Mouse (Mus musculus) thymus, postnatal 10 days (tissue): ENCODE data around the gene Gm609.

Experiments
- DNase-seq, 2 experiments: peaks; one replicate each; pipeline ENCODE4 v3.0.0; 2021; ENCODE audit warnings: low spot score in 2 of 2

Gm609 gene

GRCm38 (mm10) chr16:45392246-45392645 lies 100.5 kb downstream of the Gm609 start:
- DNase-seq = no peak

- no peak for DNase-seq
These were observed 101.1 kb downstream of the Gm609 start for GRCm38 (mm10) chr16:45391680-45392079.

GRCm38 (mm10) chr16:45390286-45390956 lies 102.3 kb downstream of the Gm609 start:
- DNase-seq = no peak

GRCm38 (mm10) chr16:45389833-45390232 lies 102.9 kb downstream of the Gm609 start:
- no peak for DNase-seq

GRCm38 (mm10) chr16:45389041-45389440 lies 103.7 kb downstream of the Gm609 start:
- no peak for DNase-seq

- no peak for DNase-seq
These were observed 111.0 kb downstream of the Gm609 start for GRCm38 (mm10) chr16:45381811-45382210.

- no peak for DNase-seq
These were observed 113.8 kb downstream of the Gm609 start for GRCm38 (mm10) chr16:45378959-45379358.

GRCm38 (mm10) chr16:45378147-45378943 lies 114.4 kb downstream of the Gm609 start:
- DNase-seq = no peak

- DNase-seq = no peak
These were observed 115.4 kb downstream of the Gm609 start for GRCm38 (mm10) chr16:45377332-45377731.

- no peak for DNase-seq
These were observed 116.0 kb downstream of the Gm609 start for GRCm38 (mm10) chr16:45376812-45377211.

GRCm38 (mm10) chr16:45376294-45376693 lies 116.5 kb downstream of the Gm609 start:
- no peak for DNase-seq

- no peak for DNase-seq
These were observed 117.1 kb downstream of the Gm609 start for GRCm38 (mm10) chr16:45375506-45376225.

- DNase-seq = no peak
These were observed 118.7 kb downstream of the Gm609 start for GRCm38 (mm10) chr16:45374074-45374473.

- no peak for DNase-seq
These were observed 121.7 kb downstream of the Gm609 start for GRCm38 (mm10) chr16:45371076-45371475.

GRCm38 (mm10) chr16:45369285-45369965 lies 123.3 kb downstream of the Gm609 start:
- no peak for DNase-seq

GRCm38 (mm10) chr16:45366111-45366510 lies 126.7 kb downstream of the Gm609 start:
- no peak for DNase-seq

- no peak for DNase-seq
These were observed 127.4 kb downstream of the Gm609 start for GRCm38 (mm10) chr16:45365353-45365752.

- DNase-seq = no peak
These were observed 128.1 kb downstream of the Gm609 start for GRCm38 (mm10) chr16:45364627-45365026.

GRCm38 (mm10) chr16:45363480-45364045 lies 129.2 kb downstream of the Gm609 start:
- DNase-seq = no peak
